Mouse (Mus musculus): ENCODE measurements around the gene Gp1bb. TPM values are rescaled to one million over a fixed set of nuclear protein-coding genes. Genes with fewer than 3 reads are reported as not detected.

Gp1bb gene
- polyA plus RNA-seq, 1 experiment from 2014 or later, result 9.6 TPM

Other genes with a start within 250 kb of the Gp1bb start
- gene Txnrd2, start 196.0 kb downstream of the Gp1bb start, polyA plus RNA-seq (2014; fragmentation: Nextera tagmentation; extraction: Ambion mirVana), result 22.0 and 23.5 TPM in 2 replicates
- gene Comt, start 195.6 kb downstream of the Gp1bb start, polyA plus RNA-seq (2014; fragmentation: Nextera tagmentation; extraction: Ambion mirVana), result 54.6 and 71.9 TPM in 2 replicates
- gene Gnb1l, start 123.7 kb downstream of the Gp1bb start, polyA plus RNA-seq (2014; fragmentation: Nextera tagmentation; extraction: Ambion mirVana), result 16.2 and 19.1 TPM in 2 replicates
- gene Rtl10, start 123.5 kb downstream of the Gp1bb start, polyA plus RNA-seq (2014; fragmentation: Nextera tagmentation; extraction: Ambion mirVana), result 2.8 and 3.0 TPM in 2 replicates
- 0.48 and 0.64 TPM in 2 replicates for gene Tbx1, start 31.7 kb downstream of the Gp1bb start, polyA plus RNA-seq (2014; fragmentation: Nextera tagmentation; extraction: Ambion mirVana)
- 5.7 and 8.2 TPM in 2 replicates for gene Gm49601, start 4.0 kb upstream of the Gp1bb start, polyA plus RNA-seq (2014; fragmentation: Nextera tagmentation; extraction: Ambion mirVana)
- 138 and 177 TPM in 2 replicates for gene Sept5, start 7.6 kb upstream of the Gp1bb start, polyA plus RNA-seq (2014; fragmentation: Nextera tagmentation; extraction: Ambion mirVana)
- 92.0 and 98.2 TPM in 2 replicates for gene Cldn5, start 154.4 kb upstream of the Gp1bb start, polyA plus RNA-seq (2014; fragmentation: Nextera tagmentation; extraction: Ambion mirVana)
- gene Ufd1, start 189.4 kb upstream of the Gp1bb start, polyA plus RNA-seq (2014; fragmentation: Nextera tagmentation; extraction: Ambion mirVana), result 69.1 and 69.5 TPM in 2 replicates
- gene Cdc45, start 189.6 kb upstream of the Gp1bb start, polyA plus RNA-seq (2014; fragmentation: Nextera tagmentation; extraction: Ambion mirVana), result 30.3 and 34.1 TPM in 2 replicates
- 11.2 and 15.9 TPM in 2 replicates for gene 2510002D24Rik, start 214.2 kb upstream of the Gp1bb start, polyA plus RNA-seq (2014; fragmentation: Nextera tagmentation; extraction: Ambion mirVana)
- gene Gm28539, start 214.2 kb upstream of the Gp1bb start, polyA plus RNA-seq (2014; fragmentation: Nextera tagmentation; extraction: Ambion mirVana), result not detected in 2 replicates

All from forebrain, embryonic 14.5 days (tissue).